Mouse (Mus musculus) kidney, postnatal 0 days (tissue): ENCODE measurements around the gene Phf24. TPM values are rescaled to one million over a fixed set of nuclear protein-coding genes. Genes with fewer than 3 reads are reported as not detected.
A peak's percentile ranks its signal among the peaks of the same experiment; 100 is the strongest.

Source experiments
- ATAC-seq: fragments of 200-750 bp; cut with Nextera tagmentation; replicated peaks from 2 replicates; pipeline ENCODE4 v1.8.0; 2017; ENCODE audit warnings: low read depth, moderate number of reproducible peaks, moderate TSS enrichment, moderate library complexity; ENCODE audit not compliant: low FRiP score
- DNase-seq: peaks from one replicate; pipeline ENCODE4 v3.0.0-alpha.2; 2016; ENCODE audit warnings: low spot score
- H3K27ac ChIP-seq: fragments of 300-500 bp; sonication (generic); 2 replicates; pipeline ENCODE4 v1.5.1; 2014; ENCODE audit warnings: mild to moderate bottlenecking
- H3K27me3 ChIP-seq: fragments of 300-500 bp; sonication (generic); 2 replicates; pipeline ENCODE4 v1.6.1; 2014; ENCODE audit warnings: low read length, mixed read lengths; ENCODE audit not compliant: insufficient read depth
- H3K36me3 ChIP-seq: fragments of 300-500 bp; sonication (generic); 2 replicates; pipeline ENCODE4 v1.6.1; 2014; ENCODE audit warnings: low read length, mixed read lengths; ENCODE audit not compliant: insufficient read depth
- H3K4me1 ChIP-seq: fragments of 300-500 bp; sonication (generic); replicated peaks from 2 replicates; pipeline ENCODE4 v1.6.1; 2014; ENCODE audit warnings: antibody characterized with exemption, low read length, mixed read lengths; ENCODE audit not compliant: insufficient read depth
- H3K4me2 ChIP-seq: fragments of 300-500 bp; sonication (generic); 2 replicates; pipeline ENCODE4 v1.6.1; 2014; ENCODE audit warnings: mild to moderate bottlenecking, low read length, moderate library complexity, mixed read lengths
- H3K4me3 ChIP-seq: fragments of 300-500 bp; sonication (generic); replicated peaks from 2 replicates; pipeline ENCODE4 v1.5.1; 2014; ENCODE audit warnings: low read depth, low read length
- H3K9ac ChIP-seq: fragments of 300-500 bp; sonication (generic); 2 replicates; pipeline ENCODE4 v1.6.1; 2014; ENCODE audit warnings: low read depth, low read length
- H3K9me3 ChIP-seq: fragments of 300-500 bp; sonication (generic); replicated peaks from 2 replicates; pipeline ENCODE4 v1.6.1; 2016; ENCODE audit warnings: low read length, inconsistent platforms, mixed read lengths
- CTCF ChIP-seq: IDR thresholded peaks from 2 replicates; pipeline ENCODE4 v1.5.1; 2016; ENCODE audit warnings: antibody characterized with exemption, low read depth, mild to moderate bottlenecking, moderate library complexity
- WGBS: fragments of 180-500 bp; shearing (Covaris S2); extraction: QIAGEN DNeasy Blood & Tissue Kit; methylation state at CpG from one replicate; pipeline ENCODE4 v1.1.7; 2014; 5-methylcytosine and 5-hydroxymethylcytosine counted together
- polyA plus RNA-seq: library from polyadenylated mRNA; unstranded; fragments of >200 nt; fragmentation: Nextera tagmentation; extraction: Ambion mirVana; gene quantifications from 2 replicates; pipeline ENCODE4 v1.2.1, GENCODE M21; 2015

The Phf24 gene
- polyA plus RNA-seq, 1 experiment from 2014 or later: 0.64 TPM

- Histone ChIP-seq H3K9ac (no peak within 1 kb of the TSS), H3K4me1 (no peaks in the 10 kb centered on the region), H3K4me3 (no peak within 1 kb of the TSS), H3K4me2 (no peak within 1 kb of the TSS), H3K36me3 (no peaks in the 10 kb centered on the region), H3K27ac (no peak within 1 kb of the TSS), H3K9me3 (no peaks in the 10 kb centered on the region), H3K27me3 (no peaks in the 10 kb centered on the region)
- no peak for DNase-seq
- WGBS: 90% methylated on average over 7 of the region's 7 CpGs
- TF ChIP-seq CTCF: no peak
- no peak for ATAC-seq
Measured at GRCm38 (mm10) chr4:42874134-42874533, 42.3 kb upstream of the Phf24 start, which contains the start of gene Fam205c. Gene Fam205c, minus strand, starts transcription at chr4:42874234.

DNA sequence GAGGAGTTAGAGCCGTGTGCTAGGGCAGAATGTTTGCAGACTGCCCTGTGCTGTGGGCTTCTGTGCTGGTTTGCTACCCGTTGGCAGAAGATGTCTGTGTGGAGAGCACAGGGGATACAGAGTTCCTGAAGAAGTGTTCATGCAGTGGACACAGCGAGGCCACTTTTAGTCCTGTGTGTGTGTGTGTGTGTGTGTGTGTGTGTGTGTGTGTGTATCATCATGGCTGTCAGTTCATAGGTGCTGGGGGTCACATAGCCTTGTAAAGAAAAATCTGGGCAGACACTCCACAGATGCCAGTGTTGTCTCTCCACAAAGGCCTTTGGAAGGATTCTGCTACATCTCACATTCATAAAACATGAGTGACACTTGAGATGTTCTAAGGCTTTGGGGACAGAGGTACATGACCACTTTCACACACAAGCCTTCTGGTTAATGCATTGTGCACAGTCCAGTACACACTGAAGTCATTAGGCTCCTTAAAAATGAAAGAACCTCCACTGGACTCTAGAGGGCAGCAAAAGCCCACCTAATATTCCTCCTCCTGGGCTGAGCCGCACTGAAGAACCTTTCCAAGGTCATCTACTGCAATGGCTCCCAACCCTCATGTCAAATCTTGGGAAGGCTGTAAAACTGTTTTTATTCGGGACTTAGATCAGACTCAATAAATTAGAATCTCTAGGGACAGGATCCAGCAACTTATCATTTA lies 39.7 kb upstream of the Phf24 start:
- no peaks in the 10 kb centered on the region for H3K9me3 ChIP-seq
- H3K4me2 ChIP-seq: no peak overlapping the region
- WGBS: 28% methylated on average over 5 of the region's 5 CpGs
- H3K27ac ChIP-seq: no peak overlapping the region
- H3K36me3 ChIP-seq: no peaks in the 10 kb centered on the region
- DNase-seq: peak; percentile 89
- H3K4me3 ChIP-seq: no peak overlapping the region
- H3K4me1 ChIP-seq: no peaks in the 10 kb centered on the region
- ATAC-seq: no peak; the same call in 1 of the 2 replicates
- H3K9ac ChIP-seq: no peak overlapping the region
- H3K27me3 ChIP-seq: no peaks in the 10 kb centered on the region
- TF ChIP-seq CTCF: peak; percentile 80

GRCm38 (mm10) chr4:42877657-42878056 lies 38.8 kb upstream of the Phf24 start:
- TF ChIP-seq CTCF: no peak
- Histone ChIP-seq H3K4me2 (no peak overlapping the region), H3K27ac (no peak overlapping the region), H3K36me3 (no peaks in the 10 kb centered on the region), H3K9me3 (no peaks in the 10 kb centered on the region), H3K9ac (no peak overlapping the region), H3K4me1 (no peaks in the 10 kb centered on the region), H3K4me3 (no peak overlapping the region), H3K27me3 (no peaks in the 10 kb centered on the region)
- ATAC-seq (no peak), DNase-seq (no peak)
- WGBS: 75% methylated on average over 2 of the region's 2 CpGs

DNA sequence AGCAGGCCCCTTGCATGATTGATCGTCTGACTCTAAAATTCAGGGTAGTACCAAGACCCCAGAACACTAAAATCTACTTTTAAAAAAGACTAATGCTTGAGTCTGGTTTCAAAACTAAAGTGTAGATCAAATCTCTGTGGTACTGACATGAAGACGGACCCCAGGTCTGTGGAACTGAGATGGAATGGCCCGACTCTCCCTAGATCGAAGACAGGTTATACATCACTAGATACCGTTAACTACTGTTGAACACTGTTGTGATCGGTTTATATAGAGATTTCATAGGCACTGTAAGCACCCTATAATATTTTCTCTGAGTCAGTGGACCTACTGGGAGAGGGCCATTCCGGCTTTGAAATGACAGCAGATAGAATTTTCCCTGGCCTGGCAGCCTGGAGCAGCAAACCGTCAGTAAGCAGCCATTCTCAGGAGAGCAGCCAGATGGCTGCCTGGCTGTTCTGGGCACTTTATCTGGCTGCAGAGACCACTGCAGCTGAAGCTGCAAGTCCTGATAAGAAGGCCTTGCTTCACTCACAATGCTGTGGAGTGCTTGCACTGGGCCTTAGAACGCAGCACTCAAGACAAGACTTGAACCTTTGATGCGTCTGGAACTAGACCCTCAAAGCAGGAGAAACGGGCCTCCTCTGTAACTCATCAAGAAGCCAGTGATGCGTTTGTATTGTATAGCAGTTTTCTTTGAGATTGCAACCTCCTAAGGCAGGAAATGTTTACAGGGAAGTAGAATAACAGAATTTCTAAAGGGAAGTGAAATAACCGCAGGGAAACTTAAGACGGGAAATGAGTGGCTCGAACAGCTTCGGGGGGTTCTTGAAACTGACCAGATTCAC lies 36.4 kb upstream of the Phf24 start:
- DNase-seq (no peak), ATAC-seq (no peak)
- Histone ChIP-seq H3K4me1 (no peaks in the 10 kb centered on the region), H3K27me3 (no peaks in the 10 kb centered on the region), H3K27ac (no peak overlapping the region), H3K9ac (no peak overlapping the region), H3K4me3 (no peak overlapping the region), H3K36me3 (no peaks in the 10 kb centered on the region), H3K4me2 (no peak overlapping the region), H3K9me3 (no peaks in the 10 kb centered on the region)
- 78% methylated on average over 16 of the region's 16 CpGs for WGBS
- no peak for TF ChIP-seq CTCF

GRCm38 (mm10) chr4:42880677-42880948 lies 35.8 kb upstream of the Phf24 start:
- no peaks in the 10 kb centered on the region for H3K4me1 ChIP-seq
- ATAC-seq (no peak), DNase-seq (no peak)
- no peaks in the 10 kb centered on the region for H3K36me3 ChIP-seq
- no peak for TF ChIP-seq CTCF
- H3K9me3 ChIP-seq: no peaks in the 10 kb centered on the region
- H3K27ac ChIP-seq: no peak overlapping the region
- H3K27me3 ChIP-seq: no peaks in the 10 kb centered on the region
- H3K4me2 ChIP-seq: no peak overlapping the region
- WGBS: 47% methylated on average over 1 of the region's 1 CpGs
- no peak overlapping the region for H3K4me3 ChIP-seq
- H3K9ac ChIP-seq: no peak overlapping the region

DNA sequence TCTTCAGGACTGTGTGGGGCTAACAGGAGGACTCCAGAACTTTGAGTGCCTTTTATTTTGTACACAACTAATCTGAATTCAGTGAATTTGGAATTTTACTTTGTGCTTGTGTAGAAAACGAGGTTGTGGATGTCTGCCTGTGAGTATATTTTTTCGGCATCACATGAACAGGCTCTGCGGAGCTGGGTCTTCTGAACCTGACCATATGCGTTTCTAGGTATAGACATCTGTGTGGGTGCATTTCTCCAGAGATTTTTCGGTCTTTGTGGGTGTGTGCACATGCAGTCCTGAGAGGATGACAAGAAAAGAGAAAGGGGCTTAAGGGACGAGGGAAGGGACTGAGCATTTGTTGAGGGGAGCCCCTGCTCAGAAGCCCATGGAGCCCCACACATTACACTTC lies 29.5 kb upstream of the Phf24 start:
- Histone ChIP-seq H3K27me3 (no peaks in the 10 kb centered on the region), H3K4me2 (no peak overlapping the region), H3K36me3 (no peaks in the 10 kb centered on the region), H3K4me3 (no peak overlapping the region), H3K4me1 (no peaks in the 10 kb centered on the region), H3K9me3 (no peaks in the 10 kb centered on the region), H3K9ac (no peak overlapping the region), H3K27ac (no peak overlapping the region)
- WGBS: 90% methylated on average over 6 of the region's 6 CpGs
- TF ChIP-seq CTCF: no peak
- no peak for ATAC-seq
- no peak for DNase-seq
